Mouse (Mus musculus): Measurements from ENCODE around the gene Trappc3.
"Not testable (repeated sequence)": the region's sequence is repeated elsewhere in the genome, so short reads cannot be mapped to it uniquely, and the experiment has no call there.

The Trappc3 gene

DNA sequence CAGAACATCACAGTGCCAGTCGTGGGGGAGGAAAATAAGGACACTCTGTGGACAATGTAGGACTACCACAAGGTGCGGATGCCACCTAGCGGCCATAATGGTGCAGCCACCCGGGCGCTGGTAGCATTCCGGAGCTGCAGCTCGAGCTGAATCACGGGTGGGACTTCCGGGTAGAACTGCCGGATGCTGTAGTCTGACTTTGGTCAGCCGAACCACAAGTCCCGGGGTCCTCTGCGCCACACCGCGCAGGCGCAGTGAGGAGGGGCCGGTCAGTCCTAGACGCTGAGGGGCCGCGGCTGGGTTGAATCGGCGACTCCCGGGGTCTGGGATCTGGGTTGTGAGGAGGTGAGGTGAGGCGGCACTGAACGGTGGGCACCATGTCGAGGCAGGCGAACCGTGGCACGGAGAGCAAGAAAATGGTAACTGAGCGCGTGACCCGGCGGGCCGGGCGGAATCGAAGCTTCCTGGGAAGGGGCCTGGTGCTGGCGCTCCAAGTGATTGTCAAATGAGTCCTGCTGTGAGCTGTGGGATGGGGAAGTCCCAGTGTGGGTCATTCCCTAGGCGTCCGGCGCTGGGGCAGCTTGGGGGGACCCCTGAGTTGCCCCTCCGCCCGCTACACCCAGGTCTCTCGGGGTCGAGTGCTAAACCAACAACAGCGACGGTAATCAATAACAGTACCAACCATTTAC lies at the start of gene Trappc3:
Gene Trappc3 (plus strand): TSS at position 207 of the 689 bp plus-strand sequence.
- DNase-seq (ENCODE audit: low spot score): peak; percentile 99

- DNase-seq (ENCODE audit: low spot score): no peak
Observed at GRCm38 (mm10) chr4:126217771-126218170, 44.4 kb upstream of the Trappc3 start.

DNA sequence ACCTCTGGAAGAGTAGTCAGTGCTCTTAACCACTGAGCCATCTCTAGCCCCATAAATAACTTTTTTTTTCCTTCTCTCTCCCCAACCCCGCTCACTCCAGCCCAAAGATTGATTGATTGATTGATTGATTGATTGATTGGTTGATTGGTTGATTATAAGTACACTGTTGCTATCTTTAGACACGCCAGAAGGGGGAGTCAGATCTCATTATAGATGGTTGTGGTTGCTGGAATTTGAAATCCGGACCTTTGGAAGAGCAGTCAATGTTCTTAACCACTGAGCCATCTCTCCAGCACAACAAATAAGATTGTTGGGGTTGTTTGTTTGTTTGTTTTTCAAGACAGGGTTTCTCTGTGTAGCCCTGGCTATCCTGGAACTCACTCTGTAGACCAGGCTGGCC lies 42.6 kb upstream of the Trappc3 start:
- DNase-seq (ENCODE audit: low spot score): not testable (repeated sequence)

DNA sequence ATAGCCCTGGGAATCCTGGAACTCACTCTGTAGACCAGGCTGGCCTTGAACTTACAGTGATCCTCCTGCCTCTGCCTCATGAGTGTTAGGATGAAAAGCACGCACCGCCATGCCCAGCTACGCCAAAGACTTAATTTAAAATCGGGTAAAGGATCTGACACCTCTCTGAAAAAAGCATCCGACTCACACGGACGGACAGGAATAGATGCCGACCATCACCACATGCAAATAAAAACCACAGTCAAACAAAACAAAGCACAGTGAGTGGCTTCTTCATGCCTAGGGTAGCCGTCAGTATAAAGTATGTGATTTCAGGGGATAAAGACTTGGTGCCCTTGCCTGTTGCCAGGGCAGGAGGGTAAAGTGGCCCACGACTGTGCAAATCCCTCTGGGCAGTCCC lies 42.1 kb upstream of the Trappc3 start:
- DNase-seq (ENCODE audit: low spot score): no peak

DNA sequence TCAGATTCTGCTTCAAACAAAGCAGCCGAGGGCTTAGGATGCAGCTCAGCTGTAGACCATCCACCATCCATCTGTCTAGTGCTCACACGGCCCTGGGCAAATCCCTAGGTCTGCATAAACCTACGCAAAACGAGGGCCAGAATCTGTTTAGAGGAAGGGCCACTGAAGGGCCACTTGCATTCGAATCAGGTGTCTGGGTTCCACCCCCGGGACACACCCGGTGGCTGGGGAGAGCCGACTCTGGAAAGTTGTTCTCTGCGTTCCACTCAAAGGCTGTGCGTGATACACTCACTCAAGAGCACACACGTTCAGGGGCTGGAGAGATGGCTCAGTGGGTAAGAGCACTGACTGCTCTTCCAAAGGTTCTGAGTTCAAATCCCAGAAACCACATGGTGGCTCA lies 39.5 kb upstream of the Trappc3 start:
- no peak for DNase-seq (ENCODE audit: low spot score)

DNA sequence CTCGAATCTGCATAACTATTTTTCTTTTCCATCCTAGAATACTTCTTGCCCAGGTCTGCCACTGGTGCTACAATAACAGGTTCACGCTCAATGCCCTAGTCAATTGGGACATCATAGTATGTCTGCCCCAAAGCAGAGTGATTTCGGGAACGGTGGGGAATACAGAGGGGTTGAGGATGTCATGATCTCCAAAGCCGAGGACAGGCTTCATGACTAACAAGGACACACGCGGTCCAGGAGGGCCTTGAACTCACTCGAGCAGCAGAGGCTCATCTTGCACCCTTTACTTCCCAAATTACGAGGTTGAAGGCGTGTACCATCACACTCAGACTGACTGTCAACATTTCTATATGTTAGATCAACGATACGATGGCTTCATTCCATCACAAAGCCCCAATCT lies 35.5 kb upstream of the Trappc3 start:
- DNase-seq (ENCODE audit: low spot score): no peak

GRCm38 (mm10) chr4:126227077-126227761 lies 34.9 kb upstream of the Trappc3 start:
- peak; percentile 95 for DNase-seq (ENCODE audit: low spot score)

DNA sequence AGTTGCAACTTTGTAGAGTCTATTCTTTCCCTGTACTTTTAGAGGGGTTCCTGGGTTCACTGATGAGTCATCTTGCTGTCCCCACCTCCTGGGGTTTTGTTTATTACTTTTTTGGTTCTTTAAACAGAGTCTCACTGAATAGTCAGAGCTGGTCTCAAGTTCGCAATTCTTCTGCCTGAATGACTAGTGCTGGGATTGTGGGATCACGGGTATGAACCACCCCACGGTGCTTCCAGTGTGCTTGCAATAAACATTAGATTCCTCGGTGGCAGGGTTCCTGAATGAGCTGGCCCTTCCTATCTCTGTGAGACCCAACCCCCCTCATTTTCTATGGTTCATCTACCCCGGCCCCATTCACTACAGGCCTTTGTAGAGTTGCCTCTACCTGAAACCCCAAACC lies 34.0 kb upstream of the Trappc3 start:
- DNase-seq (ENCODE audit: low spot score): no peak

DNA sequence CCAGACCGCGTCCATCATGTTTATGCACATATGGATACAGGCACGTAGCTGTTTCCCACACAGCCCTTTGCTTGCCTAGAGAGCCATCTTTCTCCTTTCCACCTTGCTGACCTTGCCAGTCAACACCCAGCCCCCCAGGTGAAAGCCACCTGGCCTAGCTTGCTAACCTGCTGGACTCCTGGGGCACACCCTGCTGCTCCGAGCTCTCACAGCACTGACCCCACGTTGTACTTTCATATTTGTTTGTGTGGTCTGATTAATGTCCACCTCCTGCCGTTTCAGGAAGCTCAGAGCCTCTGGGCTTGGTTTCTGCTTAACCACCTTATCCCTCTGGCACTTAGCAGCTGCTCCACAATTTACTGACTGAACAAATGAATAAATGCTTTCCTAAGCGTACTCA lies 32.2 kb upstream of the Trappc3 start:
- no peak for DNase-seq (ENCODE audit: low spot score)

DNA sequence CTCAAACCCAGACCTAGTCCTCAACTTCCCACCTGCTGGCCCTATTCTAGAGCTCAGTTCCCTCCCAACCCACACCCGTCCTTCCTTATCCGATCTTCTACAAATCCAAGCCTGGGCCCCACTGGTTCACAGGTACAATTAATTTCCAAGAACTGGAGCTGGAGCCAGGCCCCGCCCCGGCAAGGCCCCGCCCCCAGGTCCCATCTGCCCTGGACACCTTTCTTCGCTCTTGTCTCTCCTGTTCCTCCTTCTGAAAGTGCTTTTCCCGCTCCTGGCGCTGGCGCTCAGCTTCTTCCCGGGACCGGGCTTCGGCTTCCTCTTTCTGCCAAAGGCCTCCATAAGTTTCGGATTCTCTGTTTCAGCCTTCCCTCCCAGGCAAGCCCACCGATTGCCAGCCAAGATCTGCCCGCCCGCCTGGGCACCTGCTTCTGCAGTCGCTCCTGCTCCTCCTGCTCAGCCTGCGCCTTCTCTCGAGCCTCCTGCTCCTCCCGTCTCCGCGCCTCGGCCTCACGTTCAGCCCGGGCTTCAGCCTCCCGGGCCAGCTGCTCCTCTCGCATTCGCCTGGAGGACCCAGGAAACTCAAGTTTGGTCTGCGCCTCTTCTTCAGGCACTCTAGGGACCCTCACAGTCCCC lies 28.3 kb upstream of the Trappc3 start:
- no peak for DNase-seq (ENCODE audit: low spot score)

GRCm38 (mm10) chr4:126234496-126235175 lies 27.5 kb upstream of the Trappc3 start:
- DNase-seq (ENCODE audit: low spot score): no peak

GRCm38 (mm10) chr4:126235191-126235590 lies 26.9 kb upstream of the Trappc3 start:
- no peak for DNase-seq (ENCODE audit: low spot score)

- no peak for DNase-seq (ENCODE audit: low spot score)
Observed at GRCm38 (mm10) chr4:126236467-126237280, 25.5 kb upstream of the Trappc3 start.

DNA sequence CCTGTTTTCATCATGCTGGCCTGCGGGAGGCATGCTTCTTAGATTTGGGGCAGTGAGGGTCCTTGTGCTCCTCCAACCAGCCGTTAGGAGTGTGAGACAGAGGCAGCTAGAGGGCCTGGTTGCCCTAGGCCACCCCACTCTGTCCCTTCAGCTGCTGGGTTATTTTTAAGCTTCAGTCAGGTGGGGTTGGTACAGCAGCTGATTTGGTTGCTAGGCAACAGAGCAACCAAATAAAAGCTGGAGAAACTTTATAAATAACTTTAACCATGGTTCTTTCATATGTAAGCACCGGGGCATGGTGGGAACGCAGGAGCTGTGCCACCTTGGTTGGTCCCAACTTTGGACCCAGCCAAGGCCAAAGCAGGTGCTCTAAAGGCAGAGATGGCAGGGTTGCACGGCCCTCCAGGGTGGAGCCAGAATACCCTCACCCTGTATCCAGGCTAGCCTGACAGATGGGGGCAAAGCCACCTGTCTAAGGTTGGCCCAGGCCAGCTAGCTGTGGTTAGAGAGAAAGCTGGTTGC lies 24.3 kb upstream of the Trappc3 start:
- DNase-seq (ENCODE audit: low spot score): no peak

DNA sequence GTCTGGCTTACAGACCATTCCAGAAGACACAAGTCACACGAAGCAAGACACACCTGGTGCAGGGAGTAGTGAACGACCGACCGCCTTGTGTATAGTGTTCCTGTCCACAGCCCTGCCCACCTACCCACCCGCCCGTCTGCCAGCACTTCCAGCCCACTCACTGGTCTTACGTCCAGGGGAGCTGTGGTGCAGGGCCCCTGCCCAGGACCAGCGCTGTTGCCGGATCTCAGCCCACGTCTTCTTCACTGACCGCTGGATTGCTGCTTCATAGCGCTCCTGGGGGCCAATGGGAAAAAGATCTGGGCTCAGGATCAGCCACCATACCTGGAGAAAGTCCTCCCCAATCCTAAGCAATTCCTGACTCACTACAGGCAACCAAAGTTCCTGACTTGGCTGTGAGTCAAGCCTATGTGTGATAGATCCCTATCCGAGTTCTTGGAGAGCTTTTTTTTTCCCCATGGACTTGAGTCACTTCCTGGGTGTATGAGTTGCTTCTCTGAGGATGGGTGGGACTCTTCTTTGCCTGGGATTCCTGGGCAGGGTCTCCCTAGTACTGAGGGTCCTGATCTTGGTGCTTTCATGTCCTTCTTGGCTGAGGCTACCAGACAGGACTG lies 22.2 kb upstream of the Trappc3 start:
- DNase-seq (ENCODE audit: low spot score): no peak

DNA sequence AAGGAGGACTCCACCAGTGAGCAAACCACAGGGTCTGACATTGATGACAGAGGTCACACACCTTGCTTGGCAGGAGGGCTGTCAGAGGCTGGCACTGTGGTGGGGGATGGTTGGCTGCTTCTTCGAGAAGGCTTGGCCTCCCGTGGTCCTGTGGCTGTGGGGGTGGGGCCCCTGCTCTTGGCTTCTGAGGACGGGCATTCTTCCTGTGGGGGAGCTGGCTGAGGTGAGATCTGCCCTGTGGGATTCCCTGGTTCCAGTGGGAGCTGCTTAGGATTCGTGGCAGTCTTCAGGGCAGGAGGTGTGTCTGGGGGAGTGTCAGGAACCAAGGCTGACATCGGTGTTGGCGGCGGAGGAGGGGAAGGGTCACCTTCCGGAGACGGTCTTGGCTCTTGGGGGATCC lies 20.2 kb upstream of the Trappc3 start:
- DNase-seq (ENCODE audit: low spot score): no peak

GRCm38 (mm10) chr4:126242510-126242909 lies 19.6 kb upstream of the Trappc3 start:
- no peak for DNase-seq (ENCODE audit: low spot score)

- no peak for DNase-seq (ENCODE audit: low spot score)
Observed at GRCm38 (mm10) chr4:126246202-126246889, 15.8 kb upstream of the Trappc3 start.

DNA sequence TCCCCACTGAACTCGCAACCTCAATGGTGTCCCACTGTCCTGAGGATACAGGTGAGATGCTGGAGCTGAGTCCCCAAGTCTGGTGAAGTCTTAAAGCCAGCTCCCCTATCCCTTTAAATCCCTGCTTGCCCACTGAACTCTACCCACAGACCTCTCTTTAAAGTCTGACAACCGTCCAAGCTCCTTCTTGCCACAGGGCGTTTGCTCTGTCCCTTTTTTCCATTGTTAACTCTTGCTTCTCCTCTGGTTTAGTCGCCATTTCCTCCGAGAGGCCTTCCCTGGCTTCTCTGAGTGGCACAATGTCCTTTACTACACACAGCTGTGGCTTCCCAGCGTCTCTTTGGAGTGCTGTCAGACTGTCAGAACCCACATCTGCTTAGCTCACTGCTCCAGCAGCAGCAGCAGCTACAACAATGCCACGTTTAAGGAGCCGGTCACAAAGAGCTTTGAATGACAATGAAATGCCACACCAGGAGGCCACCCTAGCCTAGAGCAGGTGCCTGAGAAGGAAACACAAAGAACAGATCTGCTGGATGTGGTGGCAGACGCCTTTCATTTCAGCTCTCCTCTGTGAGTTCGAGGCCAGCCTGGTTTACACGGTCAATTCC lies 13.8 kb upstream of the Trappc3 start:
- DNase-seq (ENCODE audit: low spot score): no peak

GRCm38 (mm10) chr4:126250659-126251058 lies 11.5 kb upstream of the Trappc3 start:
- DNase-seq (ENCODE audit: low spot score): no peak
